12 mouse cellular contexts compared by ENCODE assay signal in genomic region chr3:38312121-38312520, GRCm38 (mm10).
DNase-seq lines count a peak whose midpoint lies in the region; ATAC-seq and TF ChIP-seq lines count a peak whose summit lies in the region.
"Had no signal": no experiment of that assay in that cellular context is flagged by ENCODE, and none has a peak within 500 bp of the region (broad histone marks: within the 10 kb centered on the region; RNA-seq: fewer than 3 reads in every experiment).

No protein-coding gene starts in this region.

- no peak overlapping the region for H3K27ac ChIP-seq in forebrain, embryonic 14.5 days (ENCODE audit: low read depth, low read length)
- no peak overlapping the region for H3K27ac ChIP-seq in forebrain, embryonic 11.5 days (ENCODE audit: low read depth, low read length)
- peak overlapping the region; percentile 10; the same call in 1 of the 2 replicates for H3K27ac ChIP-seq in embryonic facial prominence, embryonic 10.5 days (replicated peaks)
- peak overlapping the region; percentile 81 for H3K27ac ChIP-seq in heart, embryonic 15.5 days
- H3K27ac ChIP-seq in thymus, adult 2 months (ENCODE audit: control insufficient read depth, insufficient read depth, low read length): no peak overlapping the region
- H3K27ac ChIP-seq in intestine, embryonic 16.5 days (ENCODE audit: low read length): no peak overlapping the region
- H3K27ac ChIP-seq: left cerebral cortex, adult 2 months; liver, embryonic 15.5 days had no signal

- no peaks in the 10 kb centered on the region for H3K27me3 ChIP-seq in forebrain, embryonic 14.5 days (replicated peaks; ENCODE audit: control insufficient read depth, insufficient read depth, low read length)
- H3K27me3 ChIP-seq in forebrain, embryonic 11.5 days (ENCODE audit: control insufficient read depth, insufficient read depth, low read length): no peaks in the 10 kb centered on the region
- no peaks in the 10 kb centered on the region for H3K27me3 ChIP-seq in embryonic facial prominence, embryonic 10.5 days (replicated peaks; ENCODE audit: low read depth, poor library complexity, severe bottlenecking)
- H3K27me3 ChIP-seq in heart, embryonic 15.5 days: no peaks in the 10 kb centered on the region
- no peaks in the 10 kb centered on the region for H3K27me3 ChIP-seq in thymus, adult 2 months (ENCODE audit: control insufficient read depth, insufficient read depth, low read length)
- H3K27me3 ChIP-seq in intestine, embryonic 16.5 days (replicated peaks; ENCODE audit: control insufficient read depth, insufficient read depth, low read length): no peaks in the 10 kb centered on the region
- H3K27me3 ChIP-seq: liver, embryonic 15.5 days; Patski had no signal

- no peak for TF ChIP-seq POLR2A in thymus, adult 2 months (IDR thresholded peaks at IDR 0.05; ENCODE audit: control insufficient read depth, extremely low read depth, insufficient read depth, low read length, poor library complexity)

- H3K4me2 ChIP-seq in forebrain, embryonic 14.5 days (ENCODE audit: low read length): no peak overlapping the region
- no peak overlapping the region for H3K4me2 ChIP-seq in forebrain, embryonic 11.5 days (ENCODE audit: low read depth, low read length, severe bottlenecking)
- no peak overlapping the region for H3K4me2 ChIP-seq in heart, embryonic 15.5 days
- H3K4me2 ChIP-seq in intestine, embryonic 16.5 days (ENCODE audit: low read depth, low read length): no peak overlapping the region
- H3K4me2 ChIP-seq: liver, embryonic 15.5 days had no signal

- no peak for TF ChIP-seq CTCF in thymus, adult 2 months (IDR thresholded peaks at IDR 0.05; ENCODE audit: borderline replicate concordance, control insufficient read depth, extremely low read depth, insufficient read depth, low read length, poor library complexity)

- DNase-seq in forebrain, embryonic 14.5 days (ENCODE audit: low spot score): peak; percentile 22
- no peak for DNase-seq in forebrain, embryonic 11.5 days (ENCODE audit: low spot score)
- DNase-seq in embryonic facial prominence, embryonic 10.5 days (ENCODE audit: low spot score): no peak
- DNase-seq in kidney, postnatal 36 days: peak; percentile 30 to 53
- no peak for DNase-seq in ovary, adult 18-20 months (ENCODE audit: low spot score)
- no peak for DNase-seq in thymus, adult 2 months
- DNase-seq: cerebellum, postnatal 25 days had no signal

- H3K9me3 ChIP-seq in forebrain, embryonic 14.5 days (replicated peaks; ENCODE audit: control insufficient read depth, low read length): no peaks in the 10 kb centered on the region
- no peaks in the 10 kb centered on the region for H3K9me3 ChIP-seq in forebrain, embryonic 11.5 days (ENCODE audit: control insufficient read depth, low read length)
- no peaks in the 10 kb centered on the region for H3K9me3 ChIP-seq in embryonic facial prominence, embryonic 10.5 days
- H3K9me3 ChIP-seq in heart, embryonic 15.5 days (replicated peaks): no peaks in the 10 kb centered on the region
- H3K9me3 ChIP-seq in intestine, embryonic 16.5 days (ENCODE audit: control insufficient read depth, low read length): no peaks in the 10 kb centered on the region
- H3K9me3 ChIP-seq: liver, embryonic 15.5 days had no signal

- H3K36me3 ChIP-seq in forebrain, embryonic 14.5 days (ENCODE audit: control insufficient read depth, insufficient read depth, low read length): no peaks in the 10 kb centered on the region
- H3K36me3 ChIP-seq in forebrain, embryonic 11.5 days (ENCODE audit: control insufficient read depth, insufficient read depth, low read length): no peaks in the 10 kb centered on the region
- no peaks in the 10 kb centered on the region for H3K36me3 ChIP-seq in embryonic facial prominence, embryonic 10.5 days (replicated peaks)
- no peaks in the 10 kb centered on the region for H3K36me3 ChIP-seq in heart, embryonic 15.5 days
- H3K36me3 ChIP-seq in thymus, adult 2 months (ENCODE audit: control insufficient read depth, insufficient read depth, low read length): no peaks in the 10 kb centered on the region
- H3K36me3 ChIP-seq in intestine, embryonic 16.5 days (ENCODE audit: control insufficient read depth, insufficient read depth, low read length): no peaks in the 10 kb centered on the region
- H3K36me3 ChIP-seq: liver, embryonic 15.5 days had no signal

- no peak overlapping the region for H3K9ac ChIP-seq in forebrain, embryonic 14.5 days (ENCODE audit: low read length)
- no peak overlapping the region for H3K9ac ChIP-seq in forebrain, embryonic 11.5 days (ENCODE audit: low read length)
- H3K9ac ChIP-seq in heart, embryonic 15.5 days: no peak overlapping the region
- H3K9ac ChIP-seq in intestine, embryonic 16.5 days (ENCODE audit: low read depth, low read length): no peak overlapping the region
- H3K9ac ChIP-seq: liver, embryonic 15.5 days had no signal

- no peak overlapping the region for H3K4me3 ChIP-seq in forebrain, embryonic 14.5 days (ENCODE audit: low read depth, low read length)
- no peak overlapping the region for H3K4me3 ChIP-seq in forebrain, embryonic 11.5 days (ENCODE audit: low read depth, low read length)
- no peak overlapping the region for H3K4me3 ChIP-seq in embryonic facial prominence, embryonic 10.5 days
- no peak overlapping the region for H3K4me3 ChIP-seq in heart, embryonic 15.5 days
- no peak overlapping the region for H3K4me3 ChIP-seq in thymus, adult 2 months (ENCODE audit: control insufficient read depth, insufficient read depth, low read length)
- no peak overlapping the region for H3K4me3 ChIP-seq in intestine, embryonic 16.5 days (ENCODE audit: low read length)
- H3K4me3 ChIP-seq: left cerebral cortex, adult 2 months; liver, embryonic 15.5 days had no signal

- no peak for ATAC-seq in forebrain, embryonic 14.5 days
- no peak for ATAC-seq in forebrain, embryonic 11.5 days (replicated peaks; ENCODE audit: low FRiP score)
- peak; percentile 83 for ATAC-seq in heart, embryonic 15.5 days (replicated peaks; ENCODE audit: insufficient number of reproducible peaks, insufficient read depth, low FRiP score, low read depth)
- ATAC-seq in intestine, embryonic 16.5 days: no peak
- ATAC-seq: Patski had no signal

- H3K4me1 ChIP-seq in forebrain, embryonic 14.5 days (ENCODE audit: control insufficient read depth, insufficient read depth, low read length): no peaks in the 10 kb centered on the region
- no peaks in the 10 kb centered on the region for H3K4me1 ChIP-seq in forebrain, embryonic 11.5 days (replicated peaks; ENCODE audit: control insufficient read depth, insufficient read depth, low read length)
- peaks cover 10% of the 10 kb centered on the region for H3K4me1 ChIP-seq in embryonic facial prominence, embryonic 10.5 days
- peaks cover 13% of the 10 kb centered on the region for H3K4me1 ChIP-seq in heart, embryonic 15.5 days (replicated peaks)
- H3K4me1 ChIP-seq in thymus, adult 2 months (replicated peaks; ENCODE audit: control insufficient read depth, insufficient read depth, low read length): peaks cover 4% of the 10 kb centered on the region; the same call in 1 of the 2 replicates
- H3K4me1 ChIP-seq in intestine, embryonic 16.5 days (ENCODE audit: control insufficient read depth, insufficient read depth, low read length): peaks cover 3% of the 10 kb centered on the region; the same call in 1 of the 2 replicates
- H3K4me1 ChIP-seq: liver, embryonic 15.5 days had no signal

- 42% methylated on average over 3 of the region's 3 CpGs for WGBS in forebrain, embryonic 14.5 days
- WGBS in forebrain, embryonic 11.5 days: 69% methylated on average over 3 of the region's 3 CpGs
- WGBS in embryonic facial prominence, embryonic 10.5 days: 72% methylated on average over 3 of the region's 3 CpGs
- WGBS in heart, embryonic 15.5 days: 27% methylated on average over 3 of the region's 3 CpGs
- WGBS in thymus, adult 2 months: 89% methylated on average over 3 of the region's 3 CpGs
- 51% methylated on average over 3 of the region's 3 CpGs for WGBS in intestine, embryonic 16.5 days

Comparison
In these comparisons a context has a peak if more than half of its experiments do, and no peak if none do; other contexts are left out.
1. DNase-seq: peak in forebrain, embryonic 14.5 days (single experiment) and kidney, postnatal 36 days (2 of 2); none in forebrain, embryonic 11.5 days (single experiment), embryonic facial prominence, embryonic 10.5 days (single experiment), ovary, adult 18-20 months (single experiment) and thymus, adult 2 months (single experiment).
2. H3K27ac ChIP-seq: peak in embryonic facial prominence, embryonic 10.5 days (single experiment) and heart, embryonic 15.5 days (single experiment); none in forebrain, embryonic 14.5 days (single experiment), forebrain, embryonic 11.5 days (single experiment), thymus, adult 2 months (single experiment) and intestine, embryonic 16.5 days (single experiment).